Mouse (Mus musculus) R1 (cell line): ENCODE measurements around the gene Prr3.
"Not testable (repeated sequence)": the region's sequence is repeated elsewhere in the genome, so short reads cannot be mapped to it uniquely, and the experiment has no call there.

Experiments
- DNase-seq: peaks from one replicate; pipeline ENCODE4 v3.0.0-alpha.2; 2018; ENCODE audit warnings: low read depth, low spot score

The Prr3 gene

GRCm38 (mm10) chr17:35979401-35980362, at the start of gene Prr3, which contains the start of gene Gnl1:
Prr3 (minus strand) TSS chr17:35980236.
Gnl1 (plus strand) TSS chr17:35979851.
- peak; percentile 97 for DNase-seq

- no peak for DNase-seq
Measured at GRCm38 (mm10) chr17:36028879-36029619, 49.0 kb upstream of the Prr3 start.

GRCm38 (mm10) chr17:36027663-36028062, 47.6 kb upstream of the Prr3 start:
- DNase-seq: no peak

- DNase-seq: no peak
Measured at GRCm38 (mm10) chr17:36025901-36026300, 45.9 kb upstream of the Prr3 start.

- peak; percentile 44 for DNase-seq
Measured at GRCm38 (mm10) chr17:36025197-36025596, 45.2 kb upstream of the Prr3 start.

- peak; percentile 28 for DNase-seq
Measured at GRCm38 (mm10) chr17:36023710-36024654, 43.9 kb upstream of the Prr3 start.

GRCm38 (mm10) chr17:36022922-36023321, 42.9 kb upstream of the Prr3 start:
- no peak for DNase-seq

GRCm38 (mm10) chr17:36022098-36022497, 42.1 kb upstream of the Prr3 start:
- DNase-seq: no peak

- DNase-seq: no peak
Measured at GRCm38 (mm10) chr17:36021309-36021708, 41.3 kb upstream of the Prr3 start.

GRCm38 (mm10) chr17:36020191-36021073, 40.4 kb upstream of the Prr3 start, which contains the start of gene H2-T24:
H2-T24 (minus strand) TSS chr17:36020560.
- DNase-seq: peak; percentile 94

- no peak for DNase-seq
Measured at GRCm38 (mm10) chr17:36019519-36019918, 39.5 kb upstream of the Prr3 start.

GRCm38 (mm10) chr17:36018979-36019378, 38.9 kb upstream of the Prr3 start:
- DNase-seq: no peak

- no peak for DNase-seq
Measured at GRCm38 (mm10) chr17:36017046-36017445, 37.0 kb upstream of the Prr3 start.

GRCm38 (mm10) chr17:36014977-36015376, 34.9 kb upstream of the Prr3 start:
- DNase-seq: no peak

- DNase-seq: not testable (repeated sequence)
Measured at GRCm38 (mm10) chr17:36004409-36004808, 24.4 kb upstream of the Prr3 start.

GRCm38 (mm10) chr17:36003331-36003730, 23.3 kb upstream of the Prr3 start:
- no peak for DNase-seq

- peak; percentile 91 for DNase-seq
Measured at GRCm38 (mm10) chr17:36001966-36002365, 21.9 kb upstream of the Prr3 start.

- DNase-seq: peak; percentile 45
Measured at GRCm38 (mm10) chr17:36001121-36001897, 21.3 kb upstream of the Prr3 start.

GRCm38 (mm10) chr17:36000349-36000748, 20.3 kb upstream of the Prr3 start:
- no peak for DNase-seq
